Mouse (Mus musculus) stomach, postnatal 0 days (tissue): ENCODE data around the gene Unc5c.

Experiments
- CTCF ChIP-seq: IDR thresholded peaks from 2 replicates; pipeline ENCODE4 v1.5.1; 2016; ENCODE audit warnings: antibody characterized with exemption, low read depth, mild to moderate bottlenecking, moderate library complexity
- EP300 ChIP-seq: optimal IDR thresholded peaks from 2 replicates; pipeline ENCODE3; 2016; ENCODE audit warnings: antibody characterized with exemption

DNA sequence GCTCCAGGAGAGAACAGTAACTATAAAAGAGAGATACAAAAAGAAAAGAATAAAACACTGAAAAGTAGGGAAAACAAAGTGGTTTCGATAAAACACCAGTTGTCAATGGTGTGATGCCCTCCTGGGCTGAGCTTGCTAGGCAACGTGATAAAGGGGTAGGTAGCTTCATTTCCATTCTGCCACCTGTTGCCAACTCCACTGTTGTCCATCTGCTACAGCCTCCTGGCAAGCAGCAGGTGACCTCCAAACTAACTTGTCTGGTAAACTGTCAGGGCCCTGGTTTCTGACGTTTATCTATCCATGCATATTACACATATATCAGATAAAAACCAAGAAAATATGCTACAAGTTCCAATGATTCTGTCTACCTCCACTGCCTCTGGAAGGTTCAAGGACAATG is 344.6 kb downstream of the Unc5c start:
- TF ChIP-seq CTCF (no peak), EP300 (no peak)
